Mouse (Mus musculus): Measurements from ENCODE around the gene Klk11. TPM values are rescaled to one million over a fixed set of nuclear protein-coding genes. Genes with fewer than 3 reads are reported as not detected.

Klk11 gene
- total RNA-seq, 2 experiments from 2014 or later, result 0.20 TPM; not detected in 1

GRCm38 (mm10) chr7:43789295-43789694 is 14.9 kb downstream of the Klk11 start:
- intact Hi-C loops (cut with DNase I), result no loop called here
- DNase-seq, result no peak

- DNase-seq, result no peak
- intact Hi-C loops (cut with DNase I), result no loop called here
These were observed 17.2 kb downstream of the Klk11 start, which contains the start of gene Klk9 for GRCm38 (mm10) chr7:43791591-43791990. TSS of gene Klk9 (plus strand) at chr7:43791891.

- intact Hi-C loops (cut with DNase I), result no loop called here
- no peak for DNase-seq
These were observed 22.0 kb downstream of the Klk11 start for GRCm38 (mm10) chr7:43796355-43796754.

- intact Hi-C loops (cut with DNase I), result no loop called here
- no peak for DNase-seq
These were observed 22.9 kb downstream of the Klk11 start, which contains the start of gene Klk8 for GRCm38 (mm10) chr7:43797333-43797769. TSS of gene Klk8 (plus strand) at chr7:43797577.

- intact Hi-C loops (cut with DNase I), result no loop called here
- DNase-seq, result no peak
These were observed 23.5 kb downstream of the Klk11 start for GRCm38 (mm10) chr7:43797844-43798462.

- DNase-seq, result no peak
- intact Hi-C loops (cut with DNase I), result no loop called here
These were observed 25.5 kb downstream of the Klk11 start for GRCm38 (mm10) chr7:43799876-43800275.

GRCm38 (mm10) chr7:43810994-43811393 is 36.6 kb downstream of the Klk11 start, which contains the start of gene Klk7:
TSS of gene Klk7 (plus strand) at chr7:43811294.
- intact Hi-C loops (cut with DNase I), result no loop called here

GRCm38 (mm10) chr7:43815211-43815610 is 40.8 kb downstream of the Klk11 start:
- intact Hi-C loops (cut with DNase I), result no loop called here

More at GRCm38 (mm10) chr7:43810994-43811393, 36.6 kb downstream of the Klk11 start, which contains the start of gene Klk7:
- no peak for DNase-seq

GRCm38 (mm10) chr7:43816746-43817145 is 42.3 kb downstream of the Klk11 start:
- DNase-seq, result no peak
- intact Hi-C loops (cut with DNase I), result no loop called here

More at GRCm38 (mm10) chr7:43815211-43815610, 40.8 kb downstream of the Klk11 start:
- no peak for DNase-seq

GRCm38 (mm10) chr7:43821581-43821980 is 47.2 kb downstream of the Klk11 start:
- intact Hi-C loops (cut with DNase I), result no loop called here
- DNase-seq, result no peak

GRCm38 (mm10) chr7:43824199-43824598 is 49.8 kb downstream of the Klk11 start, which contains the start of gene Klk6:
TSS of gene Klk6 (plus strand) at chr7:43824499.
- no peak for DNase-seq
- intact Hi-C loops (cut with DNase I), result no loop called here

GRCm38 (mm10) chr7:43826056-43826455 is 51.7 kb downstream of the Klk11 start:
- intact Hi-C loops (cut with DNase I), result no loop called here
- no peak for DNase-seq

- intact Hi-C loops (cut with DNase I), result no loop called here
- DNase-seq, result no peak
These were observed 53.3 kb downstream of the Klk11 start for GRCm38 (mm10) chr7:43827706-43828105.

Other genes starting within 250 kb of the Klk11 start
- under 1 TPM; 0.62 to 0.82 TPM for gene Cd33, start 230.2 kb upstream of the Klk11 start, total RNA-seq (2021)
- under 1 TPM; 0.26 to 0.52 TPM for gene Zfp658, start 212.3 kb upstream of the Klk11 start, total RNA-seq (2021)
- gene Zfp719, start 195.0 kb upstream of the Klk11 start, total RNA-seq (2021), result 1 to 10 TPM; 3.0 to 4.4 TPM
- gene Zfp819, start 167.4 kb upstream of the Klk11 start, total RNA-seq (2021), result not detected
- not detected for gene Ceacam18, start 139.9 kb upstream of the Klk11 start, total RNA-seq (2021)
- gene Siglece, start 114.4 kb upstream of the Klk11 start, total RNA-seq (2021), result under 1 TPM; 0.13 to 0.89 TPM
- gene Ctu1, start 102.6 kb upstream of the Klk11 start, total RNA-seq (2021), result 1 to 10 TPM; 2.3 TPM
- gene Klk14, start 84.2 kb upstream of the Klk11 start, total RNA-seq (2021), result not detected
- gene Klk13, start 62.0 kb upstream of the Klk11 start, total RNA-seq (2021), result not detected
- gene Klk12, start 5.7 kb upstream of the Klk11 start, total RNA-seq (2021), result not detected
- not detected for gene Klk10, start 6.4 kb downstream of the Klk11 start, total RNA-seq (2021)
- gene Klk9, start 17.3 kb downstream of the Klk11 start, total RNA-seq (2021), result not detected
- gene Klk8, start 23.0 kb downstream of the Klk11 start, total RNA-seq (2021), result 1 to 10 TPM; 1.5 to 1.9 TPM
- not detected for gene Klk7, start 36.7 kb downstream of the Klk11 start, total RNA-seq (2021)
- not detected for gene Klk6, start 49.9 kb downstream of the Klk11 start, total RNA-seq (2021)
- gene Klk5, start 67.4 kb downstream of the Klk11 start, total RNA-seq (2021), result not detected
- not detected for gene Klk4, start 106.6 kb downstream of the Klk11 start, total RNA-seq (2021)
- gene Klk15, start 159.1 kb downstream of the Klk11 start, total RNA-seq (2021), result not detected
- gene Klk1b8, start 176.1 kb downstream of the Klk11 start, total RNA-seq (2021), result not detected
- gene Klk1b1, start 192.1 kb downstream of the Klk11 start, total RNA-seq (2021), result not detected
- not detected for gene Klk1b9, start 201.5 kb downstream of the Klk11 start, total RNA-seq (2021)
- not detected for gene Klk1b11, start 221.3 kb downstream of the Klk11 start, total RNA-seq (2021)
- gene Klk1b26, start 237.6 kb downstream of the Klk11 start, total RNA-seq (2021), result under 1 TPM; 0.43 to 0.49 TPM

Data from gastrocnemius, postnatal 36 days (tissue).